ENCODE assay signal across 9 mouse cellular contexts in genomic region chr17:26638655-26639054, GRCm38 (mm10). TPM values are rescaled to one million over a fixed set of nuclear protein-coding genes. Genes with fewer than 3 reads are reported as not detected.
DNase-seq lines count a peak whose midpoint lies in the region; ATAC-seq and TF ChIP-seq lines count a peak whose summit lies in the region.
"Had no signal": no experiment of that assay in that cellular context is flagged by ENCODE, and none has a peak within 500 bp of the region (broad histone marks: within the 10 kb centered on the region; RNA-seq: fewer than 3 reads in every experiment).

No protein-coding gene starts in this region.

- TF ChIP-seq POLR2A in bone marrow macrophage, adult 2 months (IDR thresholded peaks at IDR 0.05; ENCODE audit: borderline replicate concordance, low read depth, low read length), result no peak

- H3K27me3 ChIP-seq in embryonic facial prominence, embryonic 15.5 days, result no peaks in the 10 kb centered on the region
- H3K27me3 ChIP-seq in heart, embryonic 14.5 days (ENCODE audit: control insufficient read depth, insufficient read depth, low read length), result no peaks in the 10 kb centered on the region
- no peaks in the 10 kb centered on the region for H3K27me3 ChIP-seq in lung, postnatal 0 days (replicated peaks; ENCODE audit: insufficient read depth, low read length)

- 26% methylated on average over 7 of the region's 7 CpGs for WGBS in embryonic facial prominence, embryonic 15.5 days
- 15% methylated on average over 7 of the region's 7 CpGs for WGBS in heart, embryonic 14.5 days
- 11% methylated on average over 7 of the region's 7 CpGs for WGBS in lung, postnatal 0 days

- H3K9ac ChIP-seq in embryonic facial prominence, embryonic 15.5 days, result no peak overlapping the region
- no peak overlapping the region for H3K9ac ChIP-seq in heart, embryonic 14.5 days (ENCODE audit: low read length)
- no peak overlapping the region for H3K9ac ChIP-seq in lung, postnatal 0 days (replicated peaks; ENCODE audit: low read depth)

- no peaks in the 10 kb centered on the region for H3K9me3 ChIP-seq in embryonic facial prominence, embryonic 15.5 days (replicated peaks)
- H3K9me3 ChIP-seq in heart, embryonic 14.5 days (ENCODE audit: control insufficient read depth, low read length), result no peaks in the 10 kb centered on the region
- no peaks in the 10 kb centered on the region for H3K9me3 ChIP-seq in lung, postnatal 0 days (ENCODE audit: low read length)

- DNase-seq in ES-CJ7 (ENCODE audit: low read depth, low spot score), result peak; percentile 47
- peak; percentile 93 for DNase-seq in kidney, postnatal 10 days
- DNase-seq in lung, postnatal 0 days (ENCODE audit: low spot score), result peak; percentile 90
- peak; percentile 88 for DNase-seq in retina, embryonic 14.5 days (ENCODE audit: low spot score)
- peak; percentile 86 for DNase-seq in urinary bladder, postnatal 14 days (ENCODE audit: low spot score)

- no peak overlapping the region for H3K4me3 ChIP-seq in bone marrow macrophage, adult 2 months (ENCODE audit: insufficient read depth, low read length)
- no peak overlapping the region for H3K4me3 ChIP-seq in embryonic facial prominence, embryonic 15.5 days (replicated peaks)
- H3K4me3 ChIP-seq in heart, embryonic 14.5 days (ENCODE audit: control insufficient read depth in 1 of 2, insufficient read depth in 1 of 2, low read depth in 1 of 2, low read length in 2 of 2), result no peak overlapping the region
- H3K4me3 ChIP-seq in lung, postnatal 0 days (ENCODE audit: low read depth, low read length), result no peak overlapping the region

- ATAC-seq in embryonic facial prominence, embryonic 15.5 days (ENCODE audit: insufficient number of reproducible peaks, low FRiP score, low TSS enrichment, low read depth), result peak; percentile 49
- ATAC-seq in heart, embryonic 14.5 days (ENCODE audit: insufficient number of reproducible peaks, insufficient read depth, low FRiP score, low read depth), result peak; percentile 46; the same call in 1 of the 2 replicates
- peak; percentile 84 for ATAC-seq in lung, postnatal 0 days

- peaks cover 74% of the 10 kb centered on the region for H3K36me3 ChIP-seq in embryonic facial prominence, embryonic 15.5 days
- H3K36me3 ChIP-seq in heart, embryonic 14.5 days (ENCODE audit: control insufficient read depth, insufficient read depth, low read length), result peaks cover 82% of the 10 kb centered on the region
- peaks cover 21% of the 10 kb centered on the region; the same call in 1 of the 2 replicates for H3K36me3 ChIP-seq in lung, postnatal 0 days (ENCODE audit: insufficient read depth, low read length)

- TF ChIP-seq CTCF in bone marrow macrophage, adult 2 months (IDR thresholded peaks at IDR 0.05; ENCODE audit: low read depth, low read length), result peak; percentile 91
- peak; percentile 100 for TF ChIP-seq CTCF in lung, postnatal 0 days (IDR thresholded peaks at IDR 0.05)

- no peak overlapping the region for H3K4me2 ChIP-seq in embryonic facial prominence, embryonic 15.5 days (replicated peaks)
- no peak overlapping the region for H3K4me2 ChIP-seq in heart, embryonic 14.5 days (ENCODE audit: low read length)
- H3K4me2 ChIP-seq in lung, postnatal 0 days (replicated peaks; ENCODE audit: low read depth, low read length), result no peak overlapping the region

- peaks cover 9% of the 10 kb centered on the region for H3K4me1 ChIP-seq in bone marrow macrophage, adult 2 months (ENCODE audit: control insufficient read depth, insufficient read depth, low read length)
- H3K4me1 ChIP-seq in embryonic facial prominence, embryonic 15.5 days, result no peaks in the 10 kb centered on the region
- no peaks in the 10 kb centered on the region; a peak in 1 of 4 replicates for H3K4me1 ChIP-seq in heart, embryonic 14.5 days (ENCODE audit: control insufficient read depth in 2 of 2, insufficient read depth in 2 of 2, low read length in 2 of 2)
- no peaks in the 10 kb centered on the region for H3K4me1 ChIP-seq in lung, postnatal 0 days (ENCODE audit: insufficient read depth, low read depth, low read length)

- TF ChIP-seq EP300 in lung, postnatal 0 days (IDR thresholded peaks at IDR 0.05), result no peak

- no peak overlapping the region for H3K27ac ChIP-seq in bone marrow macrophage, adult 2 months (ENCODE audit: insufficient read depth, low read depth, low read length)
- no peak overlapping the region for H3K27ac ChIP-seq in embryonic facial prominence, embryonic 15.5 days (replicated peaks)
- H3K27ac ChIP-seq in heart, embryonic 14.5 days (replicated peaks in 1 of 2; ENCODE audit: control insufficient read depth in 1 of 2, insufficient read depth in 1 of 2, low read depth in 2 of 2, low read length in 2 of 2), result no peak overlapping the region
- no peak overlapping the region for H3K27ac ChIP-seq in lung, postnatal 0 days (ENCODE audit: low read length)
- H3K27ac ChIP-seq: macrophage had no signal

RNA-seq across cellular contexts. Expression of gene Atp6v0e, which starts 24.4 kb away (rescaled TPM):
- polyA plus RNA-seq in bone marrow macrophage, adult 2 months (2012; ENCODE audit: insufficient read depth, insufficient read length, missing spikeins), result 298 and 337 TPM in 2 replicates
- 255 and 256 TPM in 2 replicates for polyA plus RNA-seq in embryonic facial prominence, embryonic 15.5 days (2015; fragmentation: Nextera tagmentation; extraction: Ambion mirVana)
- 227 and 228 TPM in 2 replicates for polyA plus RNA-seq in heart, embryonic 14.5 days (2014; fragmentation: Nextera tagmentation; extraction: Ambion mirVana)
- 330 and 382 TPM in 2 replicates for polyA plus RNA-seq in lung, postnatal 0 days (2015; fragmentation: Nextera tagmentation; extraction: Ambion mirVana)
